Mouse (Mus musculus): Measurements from ENCODE around the gene Per3. TPM values are rescaled to one million over a fixed set of nuclear protein-coding genes. Genes with fewer than 3 reads are reported as not detected.

Gene Per3
- polyA plus RNA-seq, 1 experiment from 2014 or later = 3.6 TPM

DNA sequence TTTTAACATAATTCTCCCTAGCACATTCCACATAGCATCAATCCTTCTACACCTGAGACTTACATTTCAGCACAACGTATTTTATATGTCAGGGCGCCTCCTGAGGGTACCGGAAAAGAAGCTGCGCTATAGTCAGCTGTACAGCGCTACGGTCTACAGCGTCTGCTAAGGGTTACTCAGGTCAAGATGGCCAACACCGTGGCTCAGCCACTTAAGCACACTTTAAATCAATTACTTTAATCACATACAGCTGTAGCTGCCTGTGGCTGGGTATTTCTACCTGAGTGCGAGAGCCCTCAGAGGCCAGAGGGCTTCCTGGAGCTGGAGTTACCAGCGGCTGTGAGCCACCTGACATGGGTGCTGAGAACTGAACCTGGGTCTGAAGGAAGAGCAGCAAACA is 28.5 kb downstream of the Per3 start:
- Histone ChIP-seq H3K4me1 (no peaks in the 10 kb centered on the region; the same call in 1 of the 2 replicates), H3K9me3 (no peaks in the 10 kb centered on the region), H3K27ac (no peak overlapping the region), H3K9ac (no peak overlapping the region), H3K36me3 (peaks cover 7% of the 10 kb centered on the region; the same call in 1 of the 2 replicates), H3K27me3 (replicated peaks) (no peaks in the 10 kb centered on the region), H3K4me2 (replicated peaks) (no peak overlapping the region), H3K4me3 (no peak overlapping the region)
- WGBS = 81% methylated on average over 10 of the region's 10 CpGs
- no peak for ATAC-seq (ENCODE audit: low FRiP score, low read depth)

DNA sequence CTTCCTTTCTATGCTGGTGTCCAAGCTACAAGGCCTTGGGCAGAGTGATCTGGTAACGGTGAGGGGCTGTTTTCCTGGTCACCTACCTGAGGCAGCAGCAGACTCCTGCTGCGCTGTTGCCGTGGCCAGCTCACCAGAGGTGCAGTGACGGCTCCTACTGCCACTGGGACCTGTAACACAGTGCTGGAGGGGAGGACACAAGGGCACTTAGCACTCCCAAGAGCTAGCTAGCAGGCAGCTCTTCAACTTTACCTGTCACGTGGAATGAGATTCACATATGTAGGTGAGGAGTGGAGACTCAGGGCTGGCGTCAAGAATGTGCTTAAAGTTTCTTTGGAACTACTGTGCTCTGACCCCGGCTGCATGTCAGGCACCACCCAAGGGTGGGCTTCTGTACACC is 34.1 kb downstream of the Per3 start:
- WGBS = 94% methylated on average over 7 of the region's 7 CpGs
- 0 out of 2 replicates have a peak, but pooled peaks cover 6% of the 10 kb centered on the region for H3K36me3 ChIP-seq
- no peak for ATAC-seq (ENCODE audit: low FRiP score, low read depth)
- H3K9ac ChIP-seq = no peak overlapping the region
- H3K4me2 ChIP-seq (replicated peaks) = no peak overlapping the region
- H3K4me3 ChIP-seq = no peak overlapping the region
- H3K4me1 ChIP-seq = no peaks in the 10 kb centered on the region; the same call in 1 of the 2 replicates
- no peak overlapping the region for H3K27ac ChIP-seq
- no peaks in the 10 kb centered on the region for H3K27me3 ChIP-seq (replicated peaks)
- H3K9me3 ChIP-seq = no peaks in the 10 kb centered on the region

DNA sequence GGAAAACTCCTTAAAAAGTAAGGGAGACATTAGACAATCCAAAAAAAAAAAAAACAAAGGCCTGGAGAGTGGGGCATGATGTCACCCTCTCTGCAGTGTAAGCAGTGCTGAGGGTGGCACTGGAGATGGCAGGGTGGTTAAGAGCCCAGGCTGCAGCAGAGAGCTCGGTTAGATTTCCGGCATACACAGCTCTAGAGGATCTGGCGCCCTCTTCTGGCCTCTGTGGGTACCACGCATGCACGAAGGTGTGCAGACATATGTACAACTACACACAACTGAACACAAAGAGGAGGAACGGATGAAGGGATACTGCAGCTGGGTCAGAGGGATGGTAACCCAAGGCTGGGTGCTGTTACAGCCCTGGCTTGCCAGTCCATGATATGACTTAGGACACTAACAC is 37.5 kb downstream of the Per3 start:
- Histone ChIP-seq H3K9me3 (no peaks in the 10 kb centered on the region), H3K4me3 (no peak overlapping the region), H3K27ac (no peak overlapping the region), H3K27me3 (replicated peaks) (no peaks in the 10 kb centered on the region), H3K36me3 (0 out of 2 replicates have a peak, but pooled peaks cover 6% of the 10 kb centered on the region), H3K4me1 (no peaks in the 10 kb centered on the region), H3K9ac (no peak overlapping the region), H3K4me2 (replicated peaks) (no peak overlapping the region)
- 53% methylated on average over 6 of the region's 6 CpGs for WGBS
- ATAC-seq (ENCODE audit: low FRiP score, low read depth) = no peak

DNA sequence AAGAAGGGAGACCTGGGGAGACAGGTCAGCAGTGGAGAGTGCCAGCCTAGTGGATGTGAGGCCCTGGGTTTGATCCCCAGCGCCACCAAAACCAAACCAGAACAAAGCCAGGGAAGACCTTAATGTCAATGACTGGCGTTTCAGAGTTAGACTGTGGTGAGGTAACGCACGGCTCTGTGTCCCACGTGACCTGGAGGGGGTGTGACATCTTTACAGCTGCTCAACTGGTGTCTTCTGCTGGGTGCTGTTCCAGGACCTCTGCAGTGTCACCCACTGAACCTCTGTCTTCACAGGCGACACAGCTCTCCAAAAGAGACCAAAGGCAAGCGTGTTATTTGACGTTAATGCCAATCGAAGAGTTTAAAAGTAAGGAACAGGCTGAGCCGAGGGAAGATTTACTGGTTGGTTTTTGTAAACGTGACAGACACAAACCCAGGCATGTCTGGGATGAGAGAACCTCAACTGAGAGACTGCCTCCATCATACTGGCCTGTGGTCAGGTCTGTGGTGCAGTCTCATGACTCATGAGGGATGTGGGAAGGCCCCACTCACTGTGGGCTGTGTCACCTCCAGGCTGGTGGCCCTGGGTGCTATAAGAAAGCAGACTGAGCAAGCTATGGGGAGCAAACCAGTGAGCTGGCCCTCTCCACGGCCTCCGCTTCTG is 38.7 kb downstream of the Per3 start:
- ATAC-seq (ENCODE audit: low FRiP score, low read depth) = no peak
- Histone ChIP-seq H3K36me3 (0 out of 2 replicates have a peak, but pooled peaks cover 6% of the 10 kb centered on the region), H3K4me3 (no peak overlapping the region), H3K27ac (no peak overlapping the region), H3K9ac (no peak overlapping the region), H3K9me3 (no peaks in the 10 kb centered on the region), H3K4me1 (no peaks in the 10 kb centered on the region), H3K4me2 (replicated peaks) (no peak overlapping the region), H3K27me3 (replicated peaks) (no peaks in the 10 kb centered on the region)
- 91% methylated on average over 13 of the region's 13 CpGs for WGBS

DNA sequence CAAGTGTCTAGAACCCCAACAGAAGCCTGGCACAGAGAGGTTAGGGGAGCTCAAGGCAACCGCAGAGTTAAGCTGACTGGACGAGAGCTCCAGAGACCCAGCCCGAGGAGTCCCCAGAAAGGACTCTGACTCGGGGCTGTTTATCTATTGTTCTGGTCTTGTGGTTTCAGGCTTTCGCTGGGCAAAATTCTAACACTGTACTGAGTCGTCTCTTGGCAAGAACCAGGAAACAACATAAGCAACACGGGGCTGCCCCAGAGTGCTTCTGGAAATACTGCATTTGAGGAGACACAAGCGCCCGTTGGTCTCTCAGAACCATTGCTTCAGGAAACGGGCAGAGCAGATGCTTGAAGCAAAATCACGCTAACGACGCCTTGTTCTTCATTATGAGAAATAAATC is 43.1 kb downstream of the Per3 start:
- H3K4me2 ChIP-seq (replicated peaks) = no peak overlapping the region
- H3K9me3 ChIP-seq = no peaks in the 10 kb centered on the region
- no peak overlapping the region for H3K9ac ChIP-seq
- no peaks in the 10 kb centered on the region for H3K4me1 ChIP-seq
- no peak for ATAC-seq (ENCODE audit: low FRiP score, low read depth)
- H3K4me3 ChIP-seq = no peak overlapping the region
- 79% methylated on average over 13 of the region's 13 CpGs for WGBS
- H3K36me3 ChIP-seq = 0 out of 2 replicates have a peak, but pooled peaks cover 6% of the 10 kb centered on the region
- H3K27ac ChIP-seq = no peak overlapping the region
- H3K27me3 ChIP-seq (replicated peaks) = no peaks in the 10 kb centered on the region

DNA sequence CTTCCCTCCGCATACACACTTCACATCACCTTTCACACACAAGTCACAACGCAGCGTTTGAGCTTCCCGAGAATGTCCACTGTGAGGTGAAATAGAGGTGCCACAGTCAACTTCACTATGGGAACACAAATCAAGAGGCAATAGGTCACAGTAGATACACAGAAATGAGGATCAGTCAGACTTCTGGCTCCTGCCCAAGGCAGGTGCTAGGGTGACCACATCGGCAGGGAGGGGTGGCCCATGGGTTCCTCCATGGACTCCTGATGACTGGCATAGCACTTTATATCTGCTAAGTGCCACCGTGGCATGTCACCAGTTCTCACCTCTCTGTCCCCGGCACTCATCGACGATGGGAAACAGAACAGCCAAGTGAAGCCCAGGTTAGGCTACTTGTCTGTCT is 45.8 kb downstream of the Per3 start:
- no peaks in the 10 kb centered on the region for H3K36me3 ChIP-seq
- no peak overlapping the region for H3K4me2 ChIP-seq (replicated peaks)
- no peak for ATAC-seq (ENCODE audit: low FRiP score, low read depth)
- no peak overlapping the region for H3K9ac ChIP-seq
- no peak overlapping the region for H3K4me3 ChIP-seq
- H3K27me3 ChIP-seq (replicated peaks) = no peaks in the 10 kb centered on the region
- no peak overlapping the region for H3K27ac ChIP-seq
- no peaks in the 10 kb centered on the region for H3K9me3 ChIP-seq
- no peaks in the 10 kb centered on the region for H3K4me1 ChIP-seq
- WGBS = 94% methylated on average over 9 of the region's 9 CpGs

DNA sequence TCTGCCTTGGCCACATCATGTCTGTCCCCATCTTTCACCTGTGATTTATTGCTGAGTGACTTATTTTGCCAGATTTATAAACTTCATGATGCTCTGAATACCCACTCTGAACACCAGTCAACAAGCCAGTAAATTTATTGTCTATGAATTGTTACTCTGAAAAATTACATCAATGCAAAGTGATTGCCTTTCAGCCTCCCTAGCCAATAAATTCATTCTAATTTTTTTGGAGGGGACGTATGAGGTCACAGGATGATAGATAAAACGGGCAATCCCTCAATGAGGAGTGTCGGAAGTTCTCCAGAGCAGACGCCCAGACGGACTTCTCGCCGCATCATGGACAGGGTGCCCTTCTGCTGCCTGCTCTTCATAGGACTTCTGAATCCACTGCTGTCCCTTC is 47.7 kb downstream of the Per3 start, which contains the start of gene Uts2:
Gene Uts2 (plus strand): TSS at position 301 of the 400 bp plus-strand sequence.
- no peak within 1 kb of the TSS for H3K9ac ChIP-seq
- ATAC-seq (ENCODE audit: low FRiP score, low read depth) = no peak
- H3K9me3 ChIP-seq = no peaks in the 10 kb centered on the region
- H3K4me2 ChIP-seq (replicated peaks) = no peak within 1 kb of the TSS
- no peak within 1 kb of the TSS for H3K27ac ChIP-seq
- no peaks in the 10 kb centered on the region for H3K36me3 ChIP-seq
- 90% methylated on average over 7 of the region's 7 CpGs for WGBS
- H3K4me3 ChIP-seq = no peak within 1 kb of the TSS
- no peaks in the 10 kb centered on the region for H3K27me3 ChIP-seq (replicated peaks)
- no peaks in the 10 kb centered on the region for H3K4me1 ChIP-seq

GRCm38 (mm10) chr4:150990148-150990547 is 54.3 kb downstream of the Per3 start:
- Histone ChIP-seq H3K4me1 (no peaks in the 10 kb centered on the region), H3K4me2 (replicated peaks) (no peak overlapping the region), H3K4me3 (no peak overlapping the region), H3K27me3 (replicated peaks) (no peaks in the 10 kb centered on the region), H3K9ac (no peak overlapping the region), H3K9me3 (no peaks in the 10 kb centered on the region), H3K36me3 (no peaks in the 10 kb centered on the region), H3K27ac (no peak overlapping the region)
- WGBS = 48% methylated on average over 6 of the region's 6 CpGs
- no peak for ATAC-seq (ENCODE audit: low FRiP score, low read depth)

DNA sequence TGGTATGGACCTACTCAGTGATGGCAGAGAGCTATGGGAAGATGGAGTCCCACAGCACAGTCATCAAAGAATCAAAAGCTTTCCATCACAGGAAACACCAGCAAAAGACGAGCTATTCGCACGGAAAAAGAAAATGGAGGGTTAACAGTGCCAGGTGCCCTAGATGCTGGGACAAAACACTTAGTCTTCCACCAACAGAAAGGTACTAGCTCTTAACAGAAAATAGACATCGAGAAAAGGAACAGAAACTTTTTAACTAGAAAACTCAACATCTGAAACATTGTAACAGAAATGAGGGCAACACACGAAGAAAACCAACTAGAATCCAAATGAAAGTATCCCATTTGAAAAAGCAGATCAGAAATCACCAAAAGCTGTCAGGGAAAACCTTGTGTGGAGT is 64.3 kb downstream of the Per3 start:
- Histone ChIP-seq H3K36me3 (no peaks in the 10 kb centered on the region), H3K9me3 (no peaks in the 10 kb centered on the region), H3K27me3 (replicated peaks) (no peaks in the 10 kb centered on the region; the same call in 1 of the 2 replicates), H3K27ac (no peak overlapping the region), H3K4me2 (replicated peaks) (no peak overlapping the region), H3K4me3 (no peak overlapping the region), H3K4me1 (no peaks in the 10 kb centered on the region), H3K9ac (no peak overlapping the region)
- no peak for ATAC-seq (ENCODE audit: low FRiP score, low read depth)
- WGBS = 86% methylated on average over 5 of the region's 5 CpGs

DNA sequence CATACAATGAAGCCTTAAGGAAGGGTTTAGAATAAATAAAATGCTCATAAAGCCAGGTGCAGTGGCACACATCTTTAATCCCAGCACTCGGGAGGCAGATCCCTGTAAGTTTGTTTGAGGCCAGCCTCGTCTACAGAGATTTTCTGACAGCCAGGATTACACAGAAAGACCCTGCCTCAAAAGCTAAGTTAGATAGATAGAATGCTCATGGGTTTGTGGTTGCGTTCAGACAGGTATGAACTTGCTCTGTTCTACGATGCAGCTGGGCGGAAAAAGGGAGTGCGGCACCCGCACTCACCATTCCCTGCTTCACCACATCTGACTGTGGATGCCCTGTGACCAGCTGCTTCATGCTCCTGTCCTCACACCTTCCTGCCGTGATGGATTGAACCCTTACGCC is 65.0 kb downstream of the Per3 start:
- Histone ChIP-seq H3K4me2 (replicated peaks) (no peak overlapping the region), H3K9ac (no peak overlapping the region), H3K27me3 (replicated peaks) (no peaks in the 10 kb centered on the region; the same call in 1 of the 2 replicates), H3K9me3 (no peaks in the 10 kb centered on the region), H3K36me3 (no peaks in the 10 kb centered on the region), H3K4me3 (no peak overlapping the region), H3K27ac (no peak overlapping the region), H3K4me1 (no peaks in the 10 kb centered on the region)
- ATAC-seq (ENCODE audit: low FRiP score, low read depth) = no peak
- 85% methylated on average over 9 of the region's 9 CpGs for WGBS

- Histone ChIP-seq H3K4me1 (no peaks in the 10 kb centered on the region), H3K9ac (no peak overlapping the region), H3K4me2 (replicated peaks) (no peak overlapping the region), H3K36me3 (no peaks in the 10 kb centered on the region), H3K4me3 (no peak overlapping the region), H3K27ac (no peak overlapping the region), H3K9me3 (no peaks in the 10 kb centered on the region), H3K27me3 (replicated peaks) (no peaks in the 10 kb centered on the region; the same call in 1 of the 2 replicates)
- WGBS = 93% methylated on average over 21 of the region's 21 CpGs
- no peak for ATAC-seq (ENCODE audit: low FRiP score, low read depth)
Measured at GRCm38 (mm10) chr4:150978156-150978910, 66.1 kb downstream of the Per3 start.

GRCm38 (mm10) chr4:150975145-150975544 is 69.3 kb downstream of the Per3 start:
- WGBS = 49% methylated on average over 1 of the region's 1 CpGs
- no peaks in the 10 kb centered on the region; the same call in 1 of the 2 replicates for H3K27me3 ChIP-seq (replicated peaks)
- no peak overlapping the region for H3K4me2 ChIP-seq (replicated peaks)
- no peak overlapping the region for H3K9ac ChIP-seq
- H3K4me3 ChIP-seq = no peak overlapping the region
- no peak overlapping the region for H3K27ac ChIP-seq
- H3K36me3 ChIP-seq = no peaks in the 10 kb centered on the region
- no peaks in the 10 kb centered on the region for H3K9me3 ChIP-seq
- no peak for ATAC-seq (ENCODE audit: low FRiP score, low read depth)
- no peaks in the 10 kb centered on the region for H3K4me1 ChIP-seq

Data from neural tube, embryonic 12.5 days (tissue).